Mouse (Mus musculus): ENCODE measurements around the gene Ifi214. TPM values are rescaled to one million over a fixed set of nuclear protein-coding genes. Genes with fewer than 3 reads are reported as not detected.
"Not testable (repeated sequence)": the region's sequence is repeated elsewhere in the genome, so short reads cannot be mapped to it uniquely, and the experiment has no call there.

Gene Ifi214
- 0.14 and 0.18 TPM in 2 replicates for polyA plus RNA-seq (2015; fragmentation: Nextera tagmentation; extraction: Ambion mirVana)

DNA sequence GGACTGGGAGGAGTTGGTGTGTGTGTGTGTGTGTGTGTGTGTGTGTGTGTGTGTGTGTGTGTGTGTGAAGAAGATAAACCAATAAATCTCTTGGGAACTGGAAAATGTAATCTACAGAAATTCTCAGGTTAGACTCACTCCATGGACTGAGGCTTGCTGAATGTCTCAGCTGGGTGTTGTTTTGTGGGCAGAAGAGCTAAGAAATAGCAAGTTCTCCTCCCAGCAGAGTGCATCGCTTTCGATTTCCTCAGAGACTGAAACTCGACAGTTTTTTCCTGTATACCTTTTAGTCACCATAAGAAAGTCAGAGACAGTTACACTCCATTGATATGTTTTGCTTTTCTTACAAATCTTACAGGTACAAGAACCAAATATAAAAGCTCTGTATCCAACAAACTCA lies at the start of gene Ifi214:
Ifi214 (minus strand) TSS at position 167 of the 400 bp plus-strand sequence.
- H3K4me1 ChIP-seq (ENCODE audit: insufficient read depth); H3K36me3 ChIP-seq (replicated peaks; ENCODE audit: insufficient read depth, low read length); DNase-seq; H3K9me3 ChIP-seq (ENCODE audit: low read length); H3K9ac ChIP-seq (replicated peaks); H3K4me3 ChIP-seq (ENCODE audit: low read depth, low read length); ATAC-seq; H3K27ac ChIP-seq (ENCODE audit: low read depth); H3K4me2 ChIP-seq (ENCODE audit: low read depth, low read length); H3K27me3 ChIP-seq (ENCODE audit: insufficient read depth, low read length): not testable (repeated sequence)
- 76% methylated on average over 3 of the region's 3 CpGs for WGBS (ENCODE audit: insufficient replicate concordance)

DNA sequence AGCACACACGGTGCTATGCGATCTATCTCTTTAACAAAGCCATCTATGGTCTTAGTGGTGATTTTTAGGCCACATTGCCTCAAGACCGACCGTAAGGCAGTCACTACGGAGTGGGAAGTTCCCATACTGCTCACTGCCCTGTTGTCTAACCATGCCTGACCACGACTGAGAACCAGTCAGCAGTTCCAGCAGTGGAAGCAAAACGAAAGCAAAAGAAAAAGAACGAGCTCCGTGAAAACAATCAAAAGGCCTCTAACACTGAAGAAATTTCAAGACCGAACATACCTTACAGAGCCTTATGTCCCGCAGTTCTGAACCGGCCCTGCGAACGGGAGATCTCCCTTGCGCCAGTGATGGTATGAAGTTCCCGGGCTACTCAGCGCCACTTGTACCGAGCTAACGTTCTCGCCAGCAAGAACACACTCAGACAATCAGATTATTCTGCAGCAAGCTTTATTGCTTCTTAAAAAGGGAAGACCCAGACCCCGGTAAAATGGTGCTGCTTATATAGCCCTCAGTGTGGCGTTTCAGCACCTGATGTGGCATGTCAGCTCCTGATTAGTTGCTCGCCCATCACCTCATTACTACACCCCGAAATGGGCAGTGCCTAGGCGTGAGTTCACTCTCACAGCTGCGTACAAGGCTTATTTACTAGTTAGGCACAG lies 44.3 kb upstream of the Ifi214 start:
- no peak overlapping the region for H3K27ac ChIP-seq (ENCODE audit: low read depth)
- 84% methylated on average over 26 of the region's 26 CpGs for WGBS (ENCODE audit: insufficient replicate concordance)
- H3K4me2 ChIP-seq (ENCODE audit: low read depth, low read length): no peak overlapping the region
- TF ChIP-seq EP300 (IDR thresholded peaks at IDR 0.05; ENCODE audit: low read depth) (no peak), CTCF (IDR thresholded peaks at IDR 0.05; ENCODE audit: low read depth) (no peak)
- H3K4me3 ChIP-seq (ENCODE audit: low read depth, low read length): no peak overlapping the region
- ATAC-seq (no peak), DNase-seq (no peak)
- H3K27me3 ChIP-seq (ENCODE audit: insufficient read depth, low read length): no peaks in the 10 kb centered on the region
- peaks cover 7% of the 10 kb centered on the region for H3K9me3 ChIP-seq (ENCODE audit: low read length)
- H3K4me1 ChIP-seq (ENCODE audit: insufficient read depth): no peaks in the 10 kb centered on the region
- H3K9ac ChIP-seq (replicated peaks): no peak overlapping the region
- H3K36me3 ChIP-seq (replicated peaks; ENCODE audit: insufficient read depth, low read length): no peaks in the 10 kb centered on the region

DNA sequence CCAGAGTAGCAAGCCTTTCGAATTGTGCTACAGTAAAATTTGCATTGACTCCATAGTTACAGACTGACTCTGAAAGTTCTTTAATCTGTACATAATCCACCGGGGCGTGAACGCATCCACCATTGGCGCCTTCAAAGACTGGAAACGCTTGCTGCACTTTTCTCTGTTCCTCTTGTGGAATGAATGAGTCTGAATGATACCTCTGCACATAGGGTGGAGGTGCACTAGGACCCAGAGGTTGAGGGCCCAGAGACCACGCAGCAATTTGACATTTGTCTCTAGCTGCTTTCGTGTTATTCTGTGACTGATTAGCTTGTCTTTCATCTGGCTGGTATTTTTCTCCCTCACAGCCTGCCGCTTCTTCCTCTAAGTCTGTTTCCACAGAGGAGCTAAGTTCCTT lies 43.3 kb upstream of the Ifi214 start:
- Histone ChIP-seq H3K9me3 (ENCODE audit: low read length) (peaks cover 7% of the 10 kb centered on the region), H3K9ac (replicated peaks) (no peak overlapping the region), H3K27me3 (ENCODE audit: insufficient read depth, low read length) (no peaks in the 10 kb centered on the region), H3K36me3 (replicated peaks; ENCODE audit: insufficient read depth, low read length) (no peaks in the 10 kb centered on the region), H3K27ac (ENCODE audit: low read depth) (no peak overlapping the region), H3K4me3 (ENCODE audit: low read depth, low read length) (no peak overlapping the region), H3K4me2 (ENCODE audit: low read depth, low read length) (no peak overlapping the region), H3K4me1 (ENCODE audit: insufficient read depth) (no peaks in the 10 kb centered on the region)
- ATAC-seq: no peak
- 89% methylated on average over 9 of the region's 9 CpGs for WGBS (ENCODE audit: insufficient replicate concordance)
- no peak for DNase-seq
- TF ChIP-seq EP300 (IDR thresholded peaks at IDR 0.05; ENCODE audit: low read depth) (no peak), CTCF (IDR thresholded peaks at IDR 0.05; ENCODE audit: low read depth) (no peak)

DNA sequence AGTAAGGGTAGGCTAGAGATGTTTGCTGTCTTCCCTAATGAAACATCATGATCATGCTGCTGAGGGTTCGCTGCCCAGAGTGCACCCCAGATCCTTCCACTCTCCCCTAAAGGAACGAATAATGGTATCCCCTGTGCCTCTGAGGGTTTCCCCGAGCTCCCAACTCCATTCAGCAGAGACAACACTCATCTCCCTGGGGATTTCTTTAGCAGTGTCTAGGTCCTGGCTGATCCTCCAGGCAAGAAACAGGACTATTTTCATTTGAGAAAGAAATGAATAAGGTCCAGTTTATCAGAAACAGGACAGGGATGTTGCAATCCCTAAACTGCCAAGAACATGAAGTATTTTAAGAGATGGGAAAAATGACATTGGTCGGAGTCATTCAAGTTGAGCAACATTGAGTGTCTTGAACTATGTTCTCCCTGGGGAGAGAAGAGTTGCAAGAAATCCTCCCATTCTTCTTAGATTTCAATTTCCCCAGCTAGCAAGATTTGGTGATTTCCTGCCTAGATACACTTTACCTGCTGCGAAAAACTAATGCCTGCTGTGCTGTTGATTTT lies 14.8 kb upstream of the Ifi214 start:
- H3K9me3 ChIP-seq (ENCODE audit: low read length); H3K9ac ChIP-seq (replicated peaks); ATAC-seq; H3K4me1 ChIP-seq (ENCODE audit: insufficient read depth); H3K4me2 ChIP-seq (ENCODE audit: low read depth, low read length); H3K4me3 ChIP-seq (ENCODE audit: low read depth, low read length); H3K36me3 ChIP-seq (replicated peaks; ENCODE audit: insufficient read depth, low read length); DNase-seq; H3K27ac ChIP-seq (ENCODE audit: low read depth); H3K27me3 ChIP-seq (ENCODE audit: insufficient read depth, low read length): not testable (repeated sequence)
- 62% methylated on average over 5 of the region's 5 CpGs for WGBS (ENCODE audit: insufficient replicate concordance)

DNA sequence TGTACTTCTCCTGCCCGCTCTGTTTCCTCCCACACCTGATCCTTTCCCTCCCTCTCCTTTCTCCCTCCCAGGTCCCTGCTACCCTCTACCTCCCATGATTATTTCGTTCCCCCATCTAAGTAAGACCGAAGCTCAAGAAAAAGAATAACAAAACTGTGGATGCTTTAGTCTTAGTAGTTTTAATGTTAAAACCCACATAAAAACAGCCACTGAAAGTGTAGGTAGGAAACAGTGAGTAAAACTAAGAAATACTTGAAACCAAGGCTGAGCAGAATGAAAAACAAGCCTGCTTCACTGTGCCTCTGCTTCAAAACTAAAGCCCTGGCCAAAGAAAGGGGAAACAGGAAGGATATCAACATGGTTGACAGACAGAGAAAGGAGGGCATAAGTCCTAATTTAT lies 13.0 kb upstream of the Ifi214 start:
- not testable (repeated sequence) for H3K36me3 ChIP-seq (replicated peaks; ENCODE audit: insufficient read depth, low read length); H3K9me3 ChIP-seq (ENCODE audit: low read length); H3K4me2 ChIP-seq (ENCODE audit: low read depth, low read length); H3K27me3 ChIP-seq (ENCODE audit: insufficient read depth, low read length); H3K9ac ChIP-seq (replicated peaks); H3K4me1 ChIP-seq (ENCODE audit: insufficient read depth); DNase-seq; ATAC-seq; H3K4me3 ChIP-seq (ENCODE audit: low read depth, low read length); H3K27ac ChIP-seq (ENCODE audit: low read depth)
- WGBS (ENCODE audit: insufficient replicate concordance): 67% methylated on average over 3 of the region's 3 CpGs

DNA sequence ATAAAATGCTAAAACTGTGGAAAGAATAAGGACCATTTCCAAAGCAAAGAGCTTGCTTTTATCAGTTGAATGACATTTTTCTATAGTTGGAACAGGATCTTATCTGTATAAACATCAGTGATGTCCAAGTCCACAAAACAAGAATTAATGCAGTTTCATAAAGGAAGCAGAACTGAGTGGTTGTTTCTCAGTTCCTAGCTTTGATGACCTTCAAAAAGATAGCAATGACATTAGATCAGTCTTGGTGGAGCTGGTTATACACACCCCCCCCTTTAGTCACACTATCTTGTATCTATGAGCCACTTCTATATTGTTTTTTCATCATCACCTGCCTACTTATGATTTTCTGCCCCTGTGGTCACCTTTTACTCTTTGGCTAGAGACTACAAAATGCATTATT lies 14.3 kb downstream of the Ifi214 start:
- TF ChIP-seq EP300 (IDR thresholded peaks at IDR 0.05; ENCODE audit: low read depth) (no peak), CTCF (IDR thresholded peaks at IDR 0.05; ENCODE audit: low read depth) (no peak)
- no peaks in the 10 kb centered on the region for H3K4me1 ChIP-seq (ENCODE audit: insufficient read depth)
- H3K27ac ChIP-seq (ENCODE audit: low read depth): no peak overlapping the region
- H3K9ac ChIP-seq (replicated peaks): no peak overlapping the region
- H3K4me3 ChIP-seq (ENCODE audit: low read depth, low read length): no peak overlapping the region
- no peak overlapping the region for H3K4me2 ChIP-seq (ENCODE audit: low read depth, low read length)
- ATAC-seq (no peak), DNase-seq (no peak)
- no peaks in the 10 kb centered on the region for H3K36me3 ChIP-seq (replicated peaks; ENCODE audit: insufficient read depth, low read length)
- no peaks in the 10 kb centered on the region for H3K9me3 ChIP-seq (ENCODE audit: low read length)
- no peaks in the 10 kb centered on the region for H3K27me3 ChIP-seq (ENCODE audit: insufficient read depth, low read length)

DNA sequence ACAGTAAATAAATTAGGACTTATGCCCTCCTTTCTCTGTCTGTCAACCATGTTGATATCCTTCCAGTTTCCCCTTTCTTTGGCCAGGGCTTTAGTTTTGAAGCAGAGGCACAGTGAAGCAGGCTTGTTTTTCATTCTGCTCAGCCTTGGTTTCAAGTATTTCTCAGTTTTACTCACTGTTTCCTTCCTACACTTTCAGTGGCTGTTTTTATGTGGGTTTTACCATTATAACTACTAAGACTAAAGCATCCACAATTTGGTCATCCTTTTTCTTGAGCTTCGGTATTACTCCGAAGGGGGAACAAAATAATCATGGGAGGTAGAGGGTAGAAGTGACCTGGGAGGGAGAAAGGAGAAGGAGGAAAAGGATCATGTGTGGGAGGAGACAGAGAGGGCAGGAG lies 25.2 kb downstream of the Ifi214 start:
- not testable (repeated sequence) for H3K4me3 ChIP-seq (ENCODE audit: low read depth, low read length); H3K9ac ChIP-seq (replicated peaks); H3K4me2 ChIP-seq (ENCODE audit: low read depth, low read length); ATAC-seq; H3K36me3 ChIP-seq (replicated peaks; ENCODE audit: insufficient read depth, low read length); H3K9me3 ChIP-seq (ENCODE audit: low read length); DNase-seq; H3K4me1 ChIP-seq (ENCODE audit: insufficient read depth); H3K27ac ChIP-seq (ENCODE audit: low read depth); H3K27me3 ChIP-seq (ENCODE audit: insufficient read depth, low read length)
- 84% methylated on average over 2 of the region's 2 CpGs for WGBS (ENCODE audit: insufficient replicate concordance)

DNA sequence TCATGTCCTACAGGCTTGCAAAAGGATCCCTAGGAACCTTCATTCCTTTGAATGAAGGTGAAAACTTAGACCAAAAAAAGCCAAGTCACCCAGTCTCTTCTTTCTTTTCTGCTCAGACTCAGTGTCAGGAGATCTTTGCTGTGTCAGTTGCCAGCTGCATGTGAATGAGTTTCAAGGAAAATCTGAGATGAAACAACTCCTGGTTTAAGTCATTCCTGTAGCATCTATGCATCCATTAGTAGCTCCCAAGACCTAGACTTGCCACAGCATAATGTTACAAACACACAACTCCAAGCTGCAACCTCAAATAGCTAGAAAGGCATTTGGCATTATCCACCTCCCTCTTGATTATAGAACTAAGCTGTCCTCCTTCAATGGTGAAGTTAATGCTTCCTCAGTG lies 44.3 kb downstream of the Ifi214 start:
- not testable (repeated sequence) for ATAC-seq; H3K36me3 ChIP-seq (replicated peaks; ENCODE audit: insufficient read depth, low read length); H3K9me3 ChIP-seq (ENCODE audit: low read length); H3K9ac ChIP-seq (replicated peaks); H3K4me1 ChIP-seq (ENCODE audit: insufficient read depth); DNase-seq; H3K27me3 ChIP-seq (ENCODE audit: insufficient read depth, low read length); H3K4me3 ChIP-seq (ENCODE audit: low read depth, low read length); H3K27ac ChIP-seq (ENCODE audit: low read depth); H3K4me2 ChIP-seq (ENCODE audit: low read depth, low read length)

DNA sequence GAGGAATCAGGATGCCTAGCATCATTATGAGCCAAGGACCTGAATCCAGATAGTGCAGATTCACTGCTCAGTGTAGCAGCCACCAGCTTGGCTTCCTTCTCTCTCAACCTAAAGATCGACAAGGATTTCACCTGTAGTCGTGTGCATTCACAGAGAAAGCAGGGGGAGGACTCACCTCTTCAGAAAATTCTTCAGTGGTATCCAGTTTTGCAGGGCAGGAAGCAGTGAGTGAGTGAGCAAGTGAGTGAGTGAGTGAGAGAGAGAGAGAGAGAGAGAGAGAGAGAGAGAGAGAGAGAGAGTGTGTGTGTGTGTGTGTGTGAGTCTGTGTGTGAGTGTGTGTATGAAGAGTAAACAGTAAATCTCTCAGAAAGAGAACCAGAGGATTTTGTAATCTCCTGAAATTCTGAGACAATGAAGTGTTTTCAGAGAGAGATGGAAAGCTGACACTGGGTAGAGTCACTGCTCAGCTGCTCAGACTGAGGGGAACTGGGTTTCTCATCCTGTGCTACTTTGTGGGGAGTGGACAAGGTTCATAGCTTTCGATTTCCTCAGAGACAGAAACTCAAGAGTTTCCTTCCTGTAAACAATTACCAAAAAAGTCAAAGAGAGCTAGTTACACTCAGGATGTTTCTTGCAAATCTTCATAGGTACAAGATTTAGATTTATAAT lies 44.8 kb downstream of the Ifi214 start, which contains the start of gene Ifi206:
Ifi206 (minus strand) TSS at position 230 of the 669 bp plus-strand sequence.
- not testable (repeated sequence) for H3K4me2 ChIP-seq (ENCODE audit: low read depth, low read length); H3K36me3 ChIP-seq (replicated peaks; ENCODE audit: insufficient read depth, low read length); H3K27ac ChIP-seq (ENCODE audit: low read depth); H3K9ac ChIP-seq (replicated peaks); H3K4me1 ChIP-seq (ENCODE audit: insufficient read depth); H3K27me3 ChIP-seq (ENCODE audit: insufficient read depth, low read length); DNase-seq; H3K9me3 ChIP-seq (ENCODE audit: low read length); H3K4me3 ChIP-seq (ENCODE audit: low read depth, low read length)
- 37% methylated on average over 3 of the region's 3 CpGs for WGBS (ENCODE audit: insufficient replicate concordance)
- ATAC-seq: peak; percentile 67

Data from liver, postnatal 0 days (tissue).